Mouse (Mus musculus): Measurements from ENCODE around the gene Cdca5.
"Not testable (repeated sequence)": the region's sequence is repeated elsewhere in the genome, so short reads cannot be mapped to it uniquely, and the experiment has no call there.

Cdca5 gene

GRCm38 (mm10) chr19:6084478-6085248 lies at the start of gene Cdca5, which contains the start of gene Zfpl1:
Gene Cdca5, plus strand, starts transcription at chr19:6084983.
Gene Zfpl1, minus strand, starts transcription at chr19:6084956.
- DNase-seq (ENCODE audit: low spot score) = peak; percentile 96

- DNase-seq (ENCODE audit: low spot score) = no peak
Observed at GRCm38 (mm10) chr19:6035966-6036585, 48.7 kb upstream of the Cdca5 start.

- no peak for DNase-seq (ENCODE audit: low spot score)
Observed at GRCm38 (mm10) chr19:6037695-6038094, 47.1 kb upstream of the Cdca5 start.

DNA sequence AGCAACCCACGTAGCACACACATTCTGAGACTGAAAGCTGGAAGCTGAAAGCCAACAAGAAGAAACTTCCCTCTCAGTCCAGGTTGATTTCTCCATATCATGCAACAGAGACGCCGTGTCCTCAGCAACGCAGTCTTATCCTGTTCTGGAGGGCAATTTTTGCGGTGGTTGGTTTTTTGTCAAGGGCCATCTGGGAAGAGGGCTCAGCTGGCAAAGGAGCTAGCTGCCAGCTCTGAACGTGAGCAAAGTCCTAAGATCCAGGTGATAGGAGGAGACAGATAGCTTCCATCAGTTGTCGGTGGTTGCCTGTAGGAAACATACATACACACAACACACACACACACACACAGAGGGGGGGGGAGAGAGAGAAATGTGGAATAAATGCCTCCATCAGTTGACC lies 46.5 kb upstream of the Cdca5 start:
- DNase-seq (ENCODE audit: low spot score) = no peak

- no peak for DNase-seq (ENCODE audit: low spot score)
Observed at GRCm38 (mm10) chr19:6040002-6040401, 44.8 kb upstream of the Cdca5 start.

- DNase-seq (ENCODE audit: low spot score) = no peak
Observed at GRCm38 (mm10) chr19:6042293-6042692, 42.5 kb upstream of the Cdca5 start.

DNA sequence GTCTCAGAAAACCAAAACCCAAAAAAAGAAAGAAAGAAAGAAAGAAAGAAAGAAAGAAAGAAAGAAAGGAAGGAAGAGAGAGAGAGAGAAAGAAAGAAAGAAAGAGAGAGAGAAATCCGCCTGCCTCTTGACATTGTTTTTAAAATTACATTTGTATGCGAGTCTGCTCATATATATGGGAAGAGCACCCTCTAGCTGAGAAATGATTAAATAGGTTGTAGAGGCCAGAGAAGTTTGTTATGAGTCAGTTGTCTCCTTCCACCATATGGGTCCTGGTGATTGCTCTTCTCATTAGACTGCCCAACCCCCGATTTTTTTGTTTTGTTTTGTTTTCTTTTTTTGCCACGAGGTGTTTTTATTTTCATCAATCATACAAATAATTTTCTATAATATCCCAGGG lies 40.7 kb upstream of the Cdca5 start:
- DNase-seq (ENCODE audit: low spot score) = not testable (repeated sequence)

- DNase-seq (ENCODE audit: low spot score) = no peak
Observed at GRCm38 (mm10) chr19:6045366-6046293, 39.2 kb upstream of the Cdca5 start.

DNA sequence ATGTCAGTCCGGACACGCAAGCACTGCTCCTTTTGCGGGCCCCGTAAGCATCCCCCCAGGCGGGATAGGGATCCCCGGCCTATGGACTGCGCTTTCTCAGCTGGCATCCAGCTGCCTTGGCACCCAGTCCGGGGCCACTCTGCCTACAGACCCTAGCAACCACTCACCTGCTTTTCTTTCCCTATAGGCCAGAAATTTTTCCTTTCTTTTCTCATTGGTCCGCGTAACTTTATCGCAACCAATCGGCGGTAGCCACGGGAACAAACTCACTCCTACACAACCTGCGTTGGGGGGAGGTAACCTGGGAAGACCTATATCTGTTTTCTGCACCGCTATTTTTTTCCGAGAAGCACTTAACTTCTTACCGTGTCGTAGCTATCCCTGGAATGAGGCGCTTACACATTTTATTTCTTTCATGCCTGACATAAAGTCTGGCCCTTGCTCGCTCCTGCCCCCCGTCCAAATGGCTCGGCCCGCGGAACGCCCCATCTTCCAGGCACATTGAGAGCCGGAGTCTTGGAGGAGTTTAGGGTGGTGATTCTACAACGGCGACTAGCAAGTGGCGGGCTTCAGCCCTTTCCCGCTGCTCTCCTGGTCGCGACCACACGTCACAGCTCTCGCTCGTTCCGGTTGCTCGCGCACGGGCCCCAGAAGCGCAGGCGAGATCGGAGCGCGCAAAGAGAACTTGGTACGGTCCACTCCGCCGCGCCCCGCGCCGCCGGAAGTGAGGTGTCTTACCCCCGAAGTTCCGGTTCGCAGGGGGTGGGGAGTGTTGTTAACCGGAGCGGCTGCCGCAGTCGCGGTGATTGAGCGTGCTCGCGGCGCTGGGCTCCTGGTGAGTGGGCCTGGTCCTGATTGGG lies 38.3 kb upstream of the Cdca5 start, which contains the start of gene Syvn1:
Gene Syvn1 (plus strand): TSS at position 283 of the 860 bp plus-strand sequence.
- peak; percentile 90 for DNase-seq (ENCODE audit: low spot score)

DNA sequence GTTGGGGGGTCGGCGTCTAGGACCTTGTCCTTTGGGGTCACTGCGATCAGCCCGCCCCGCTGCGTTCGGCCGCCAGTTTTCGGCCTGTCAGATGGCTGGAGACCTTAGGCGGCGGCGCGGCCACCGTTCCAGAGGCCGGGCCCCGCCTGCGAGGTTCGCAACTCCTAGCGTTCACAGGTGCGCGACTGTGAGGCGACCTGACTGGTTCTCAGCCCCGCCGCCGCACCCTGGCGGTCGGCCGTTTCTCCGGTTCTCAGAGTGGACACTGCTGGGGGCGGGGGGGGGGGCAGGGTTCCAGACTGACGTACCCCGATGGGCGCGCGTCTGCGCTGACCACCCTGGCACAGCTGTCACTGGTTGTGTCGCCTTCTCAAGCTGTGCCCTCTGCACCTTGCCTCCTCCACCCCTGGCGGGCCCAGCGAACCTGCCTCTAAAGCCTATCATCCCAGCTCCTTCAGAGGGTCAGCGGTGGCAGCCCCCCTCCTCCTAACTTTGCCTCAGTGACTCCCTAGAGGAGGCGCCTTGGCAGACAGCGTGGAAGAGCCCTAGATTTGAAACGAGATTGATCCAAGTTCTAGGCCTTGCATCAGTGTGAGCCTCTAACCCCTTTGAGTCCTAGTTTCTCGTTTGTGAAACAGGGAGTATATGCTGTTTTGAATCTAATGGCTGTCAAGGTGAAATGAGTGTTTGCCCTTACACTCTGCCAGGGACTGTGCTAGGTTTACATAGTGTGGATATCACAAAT lies 37.5 kb upstream of the Cdca5 start:
- no peak for DNase-seq (ENCODE audit: low spot score)

GRCm38 (mm10) chr19:6047899-6048166 lies 37.0 kb upstream of the Cdca5 start:
- no peak for DNase-seq (ENCODE audit: low spot score)

DNA sequence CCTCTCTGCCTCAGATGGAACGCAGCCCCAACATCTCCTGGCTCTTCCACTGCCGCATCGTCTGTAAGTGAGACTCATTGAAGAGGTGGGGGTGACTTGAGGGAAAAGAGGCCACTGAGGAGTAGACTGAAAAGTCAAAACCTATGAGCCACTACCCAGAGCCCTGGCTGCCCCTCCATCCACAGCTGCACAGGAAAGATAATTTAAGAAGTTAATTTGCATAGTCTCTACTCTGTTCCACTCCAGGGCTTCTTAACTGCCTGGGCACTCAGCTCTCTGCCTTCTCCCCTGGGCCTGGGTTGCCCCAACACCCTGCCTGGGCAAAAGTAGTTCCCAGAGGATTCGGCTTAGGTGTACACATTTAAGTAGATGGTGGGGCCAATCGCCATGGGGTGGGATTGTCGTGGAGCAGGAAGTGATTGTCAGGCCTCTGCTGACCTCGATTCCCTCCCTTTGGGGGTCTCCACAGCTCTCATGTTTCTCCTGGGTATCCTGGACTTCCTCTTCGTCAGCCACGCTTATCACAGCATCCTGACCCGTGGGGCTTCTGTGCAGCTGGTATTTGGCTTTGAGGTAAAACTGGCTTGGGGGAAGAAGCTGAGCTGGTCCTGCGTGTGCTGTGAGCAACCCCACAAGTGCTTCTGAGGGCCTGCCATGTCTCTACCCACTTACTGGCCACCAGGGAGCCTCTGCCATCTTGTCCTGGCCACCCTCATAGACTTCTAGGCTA lies 35.9 kb upstream of the Cdca5 start:
- DNase-seq (ENCODE audit: low spot score) = no peak

DNA sequence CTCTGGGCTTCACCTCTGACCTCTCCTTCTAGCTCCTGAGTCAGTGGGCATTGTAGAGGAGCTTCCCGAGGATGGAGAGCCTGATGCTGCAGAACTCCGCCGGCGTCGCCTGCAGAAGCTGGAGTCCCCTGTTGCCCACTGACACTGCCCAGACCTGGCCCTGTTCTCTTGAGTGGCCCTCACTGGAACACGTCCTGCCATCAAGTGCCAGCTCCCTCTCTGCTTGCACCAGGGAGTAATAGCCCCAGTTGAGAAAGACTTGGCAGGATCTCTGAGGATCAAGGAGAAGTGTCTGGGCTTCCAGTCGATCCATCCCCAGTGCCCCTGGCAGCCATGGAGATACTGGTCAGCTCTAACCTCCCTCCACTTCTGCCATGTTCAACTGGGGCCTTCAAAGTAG lies 32.3 kb upstream of the Cdca5 start:
- no peak for DNase-seq (ENCODE audit: low spot score)

- no peak for DNase-seq (ENCODE audit: low spot score)
Observed at GRCm38 (mm10) chr19:6054296-6054695, 30.5 kb upstream of the Cdca5 start.

DNA sequence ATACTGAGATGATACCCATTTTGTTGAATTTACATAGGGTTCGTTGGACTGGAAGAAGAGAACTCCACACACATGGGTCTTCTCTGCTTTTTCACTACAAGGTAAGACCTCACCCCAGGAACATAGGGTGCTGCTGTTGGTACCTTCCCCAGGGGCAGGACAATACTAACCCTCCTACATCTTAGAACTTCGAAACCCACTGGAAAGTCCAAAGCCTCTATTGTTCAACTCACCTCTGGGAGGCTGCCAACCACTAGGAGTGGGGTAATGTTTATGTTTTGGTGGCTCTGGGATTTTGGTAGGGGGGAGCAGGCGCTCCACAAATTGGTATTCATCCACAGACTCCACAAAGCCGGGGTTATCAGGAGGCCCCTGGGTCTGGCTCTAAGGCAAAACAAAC lies 28.1 kb upstream of the Cdca5 start:
- DNase-seq (ENCODE audit: low spot score) = no peak

DNA sequence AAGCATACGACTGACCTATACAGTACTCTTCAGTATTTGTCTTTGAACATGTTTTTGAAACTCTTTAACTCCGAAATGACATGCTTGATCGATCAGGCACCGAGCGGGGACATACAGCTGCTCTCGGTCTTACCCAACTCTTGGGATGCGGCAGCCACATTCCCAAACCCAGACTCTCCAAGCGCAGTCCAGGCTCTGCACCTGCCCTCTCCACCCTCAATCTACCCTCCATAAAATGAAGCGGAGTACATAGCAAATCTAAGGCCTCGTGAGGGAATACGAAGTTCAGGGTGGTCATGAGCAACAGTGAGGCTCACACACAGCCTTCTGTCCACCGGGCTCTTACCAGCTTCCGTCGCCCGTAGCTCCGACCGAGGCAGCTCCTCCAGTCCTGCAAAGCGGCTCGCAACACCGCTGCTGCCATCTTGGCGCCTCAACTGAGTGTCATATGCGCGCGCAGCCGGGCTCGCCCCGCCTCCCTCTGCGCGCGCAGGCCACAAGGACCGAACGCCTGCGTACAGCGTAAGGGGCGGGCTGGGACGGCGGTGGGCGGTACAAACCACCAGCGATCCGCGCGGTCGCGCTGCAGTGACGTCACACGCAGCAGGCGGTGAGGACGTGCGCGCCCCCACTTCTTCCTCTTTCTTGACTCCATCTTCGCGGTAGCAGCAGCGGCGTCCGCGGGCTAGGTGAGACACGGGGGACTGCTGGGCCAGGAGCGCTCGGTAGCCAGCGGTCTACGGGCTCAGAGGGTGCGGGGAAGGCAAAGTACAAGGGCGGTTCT lies 27.3 kb upstream of the Cdca5 start, which contains the start of the genes Mrpl49 and Fau:
Gene Mrpl49 (minus strand): TSS at position 473 of the 784 bp plus-strand sequence.
Gene Fau (plus strand): TSS at position 532 of the 784 bp plus-strand sequence.
- peak; percentile 95 for DNase-seq (ENCODE audit: low spot score)

DNA sequence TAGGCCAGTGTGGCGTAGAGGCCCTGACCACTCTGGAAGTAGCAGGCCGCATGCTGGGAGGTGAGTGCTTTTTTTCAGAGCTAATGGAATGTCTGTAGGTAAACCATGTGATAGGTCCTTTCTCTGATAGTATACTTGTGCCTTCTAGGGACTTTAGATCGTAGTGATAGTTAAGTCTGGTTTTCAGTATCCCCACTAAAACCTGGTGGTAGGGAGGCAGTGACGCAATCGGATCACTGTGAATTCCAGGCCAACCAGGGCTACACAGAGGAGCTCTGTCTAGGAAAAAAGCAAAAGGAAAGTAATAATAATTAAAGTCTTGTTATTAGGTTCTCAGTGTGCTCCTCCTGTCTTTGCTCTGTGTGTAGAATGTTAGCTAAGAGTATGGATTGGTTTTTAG lies 26.3 kb upstream of the Cdca5 start:
- DNase-seq (ENCODE audit: low spot score) = no peak

DNA sequence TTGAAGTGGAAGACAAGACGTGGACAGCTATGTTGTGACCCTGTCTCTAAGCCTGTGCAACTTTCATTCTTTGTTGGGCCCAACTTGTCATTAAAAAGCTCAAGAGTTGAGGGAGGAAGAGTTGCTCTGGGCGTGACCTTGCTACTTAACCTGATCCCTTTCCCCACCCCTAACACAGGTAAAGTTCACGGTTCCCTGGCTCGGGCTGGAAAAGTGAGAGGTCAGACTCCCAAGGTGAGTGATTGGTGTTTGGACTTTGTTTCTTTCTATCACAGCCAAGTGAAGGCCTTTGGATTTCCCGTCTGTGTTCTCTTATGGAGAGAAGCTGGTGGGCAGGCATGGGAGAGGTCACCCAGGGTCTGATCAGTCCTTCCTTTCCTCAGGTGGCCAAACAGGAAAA lies 25.8 kb upstream of the Cdca5 start:
- no peak for DNase-seq (ENCODE audit: low spot score)

GRCm38 (mm10) chr19:6061021-6061533 lies 23.7 kb upstream of the Cdca5 start, which contains the start of gene Znhit2:
Gene Znhit2, plus strand, starts transcription at chr19:6061192.
- DNase-seq (ENCODE audit: low spot score) = peak; percentile 90

Data from left cerebral cortex, adult 11 months (tissue).